In genomic region chr2:179580415-179580814, GRCm38 (mm10) we compare ENCODE assay signal across 16 mouse cellular contexts.
"Had no signal": no experiment of that assay in that cellular context is flagged by ENCODE, and none has a peak within 500 bp of the region (broad histone marks: within the 10 kb centered on the region; RNA-seq: fewer than 3 reads in every experiment).

No protein-coding gene starts in this region.

- H3K4me3 ChIP-seq: liver, embryonic 13.5 days; midbrain, embryonic 12.5 days; midbrain, embryonic 15.5 days; neural tube, embryonic 12.5 days; neural tube, embryonic 15.5 days; stomach, embryonic 15.5 days had no signal

- H3K36me3 ChIP-seq: liver, embryonic 13.5 days; midbrain, embryonic 12.5 days; midbrain, embryonic 15.5 days; neural tube, embryonic 12.5 days; neural tube, embryonic 15.5 days; stomach, embryonic 15.5 days had no signal

- H3K27ac ChIP-seq: liver, embryonic 13.5 days; midbrain, embryonic 12.5 days; midbrain, embryonic 15.5 days; neural tube, embryonic 12.5 days; neural tube, embryonic 15.5 days; stomach, embryonic 15.5 days had no signal

- H3K4me1 ChIP-seq: liver, embryonic 13.5 days; stomach, embryonic 15.5 days had no signal

- H3K27me3 ChIP-seq: liver, embryonic 13.5 days; midbrain, embryonic 15.5 days; neural tube, embryonic 12.5 days; neural tube, embryonic 15.5 days; stomach, embryonic 15.5 days had no signal

- H3K9me3 ChIP-seq: liver, embryonic 13.5 days; midbrain, embryonic 12.5 days; midbrain, embryonic 15.5 days; neural tube, embryonic 12.5 days; neural tube, embryonic 15.5 days; stomach, embryonic 15.5 days had no signal

- H3K4me2 ChIP-seq: liver, embryonic 13.5 days; midbrain, embryonic 12.5 days; midbrain, embryonic 15.5 days; neural tube, embryonic 12.5 days; neural tube, embryonic 15.5 days; stomach, embryonic 15.5 days had no signal

- H3K9ac ChIP-seq: liver, embryonic 13.5 days; midbrain, embryonic 12.5 days; midbrain, embryonic 15.5 days; neural tube, embryonic 12.5 days; neural tube, embryonic 15.5 days; stomach, embryonic 15.5 days had no signal

- DNase-seq: kidney, adult 9 months; kidney, postnatal 14 days; kidney, postnatal 4 days; liver, embryonic 13.5 days; lung, adult 2 months; lung, postnatal 14 days; lung, postnatal 4 days; retina, postnatal 1 day; right cerebral cortex, postnatal 25 days; spleen, adult 18-20 months; thymus, postnatal 25 days had no signal

- ATAC-seq: midbrain, embryonic 15.5 days had no signal
